Mouse (Mus musculus) embryo, embryonic 10.5 days (tissue): ENCODE measurements around the gene Trim34b.
"Not testable (repeated sequence)": the region's sequence is repeated elsewhere in the genome, so short reads cannot be mapped to it uniquely, and the experiment has no call there.

Experiments
- DNase-seq: peaks from one replicate; pipeline ENCODE4 v3.0.0-alpha.2; 2015; ENCODE audit warnings: low spot score

Gene Trim34b

DNA sequence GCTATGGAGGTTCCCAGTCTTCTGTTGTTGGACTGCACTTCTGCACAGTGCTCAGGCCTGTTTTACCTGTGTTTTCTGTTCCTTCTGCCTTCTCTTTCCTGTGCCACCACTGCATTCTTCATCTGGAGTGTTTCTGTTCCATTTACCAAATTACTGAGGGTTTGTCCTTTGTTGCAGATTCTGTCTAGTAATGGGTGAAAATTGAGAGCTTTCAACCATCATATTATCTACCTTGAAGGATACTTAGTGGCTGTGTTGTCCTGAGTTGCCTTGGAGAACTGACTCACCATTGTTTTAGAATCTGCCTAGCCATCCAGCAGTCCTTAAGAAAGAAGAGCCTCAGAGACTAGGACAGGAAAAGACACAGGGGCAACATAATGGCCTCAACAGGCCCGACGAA is at the start of gene Trim34b:
Gene Trim34b (plus strand): TSS at position 301 of the 400 bp plus-strand sequence.
- not testable (repeated sequence) for DNase-seq

DNA sequence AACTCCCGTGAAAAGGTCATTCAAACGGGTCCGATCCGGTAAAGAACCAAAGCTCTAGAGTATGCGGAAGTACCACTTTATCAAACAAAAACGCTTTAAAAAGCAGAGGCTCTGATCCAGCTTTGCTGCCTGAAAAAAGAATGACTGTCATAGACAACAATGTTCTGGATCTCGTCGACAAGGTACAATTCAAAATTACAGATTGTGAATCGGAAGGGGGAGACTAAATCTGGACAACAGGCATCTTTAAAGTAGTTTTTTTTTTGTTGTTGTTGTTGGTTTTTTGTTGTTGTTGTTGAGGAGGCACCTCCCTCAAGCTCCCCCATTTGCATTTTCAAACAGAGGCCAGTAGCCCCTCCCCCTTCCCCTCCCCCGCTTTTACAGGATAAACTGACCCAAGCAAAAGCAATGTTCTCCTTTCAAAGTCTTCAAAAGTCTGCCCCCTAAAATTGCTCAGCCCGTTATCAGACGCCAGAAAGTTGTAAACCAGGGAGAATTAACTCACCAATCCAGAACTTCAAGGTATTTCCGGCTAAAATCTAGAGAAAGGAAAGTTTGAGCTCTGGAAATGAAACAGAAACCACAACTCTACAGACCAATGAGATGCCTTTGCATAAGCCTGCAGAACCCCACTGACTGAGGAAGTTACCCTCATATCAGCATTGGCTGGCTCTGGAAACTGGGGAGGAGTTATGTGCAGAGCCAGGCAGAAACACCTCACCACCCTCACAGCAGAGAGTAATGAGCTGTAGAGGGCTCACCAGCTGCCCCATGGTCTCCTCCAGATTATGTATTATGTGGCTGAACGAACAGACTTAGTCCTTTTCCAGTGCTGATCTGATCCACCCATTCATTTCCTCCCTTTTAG is 41.5 kb upstream of the Trim34b start, which contains the start of gene Trim5:
Gene Trim5 (minus strand): TSS at position 519 of the 868 bp plus-strand sequence.
- not testable (repeated sequence) for DNase-seq

DNA sequence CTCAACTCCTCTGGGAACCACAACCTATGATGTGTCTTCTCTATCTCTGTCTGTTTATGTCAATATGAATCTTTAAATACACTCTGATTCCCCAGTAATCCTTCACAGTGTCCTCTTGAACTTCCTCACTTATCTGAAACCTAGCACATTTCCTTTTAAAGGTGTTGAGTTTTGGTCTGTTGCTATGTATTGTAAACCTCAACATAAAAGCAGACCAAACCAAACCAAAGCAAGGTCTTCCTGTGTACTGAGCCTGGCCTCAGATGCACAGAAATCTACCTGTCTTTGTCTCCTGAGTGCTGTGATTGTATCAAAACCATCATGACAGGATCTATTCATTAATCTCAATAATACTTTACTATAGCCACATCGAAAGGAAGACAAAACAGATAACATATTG is 38.6 kb upstream of the Trim34b start:
- DNase-seq: no peak

DNA sequence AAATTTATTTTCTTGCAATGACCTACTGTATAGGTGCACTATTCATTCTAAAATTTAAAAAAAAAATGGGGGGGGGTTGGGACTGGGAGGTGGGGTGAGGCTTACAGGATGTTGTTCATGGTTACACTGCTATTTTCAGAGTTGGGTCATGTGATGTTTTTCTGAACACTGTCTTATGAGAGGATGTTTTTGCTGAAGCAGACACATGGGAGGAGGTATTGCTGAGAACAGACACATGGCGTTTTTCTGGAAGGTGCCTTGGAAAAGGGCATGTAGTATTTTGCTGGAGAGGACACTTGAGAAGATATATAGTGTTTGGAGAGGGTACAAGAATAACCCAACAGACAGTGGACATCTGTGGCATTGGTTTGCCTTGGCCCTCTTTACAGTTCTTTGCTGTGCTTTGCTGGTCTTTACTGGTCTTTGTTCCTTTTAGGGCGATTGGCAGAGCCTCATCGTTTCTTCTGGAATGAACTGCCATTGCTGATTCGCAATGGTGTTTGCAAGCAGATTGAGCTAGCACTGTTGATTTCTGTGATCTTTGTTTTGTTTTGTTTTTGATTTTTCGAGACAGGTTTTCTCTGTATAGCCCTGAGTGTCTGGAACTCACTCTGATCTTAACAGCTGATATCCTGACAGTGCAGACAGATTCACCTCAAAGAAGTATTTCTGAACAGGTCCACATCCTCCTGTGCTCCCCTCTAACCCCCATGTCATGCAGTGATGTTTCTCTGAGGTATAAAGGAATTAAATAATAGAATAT is 37.5 kb upstream of the Trim34b start:
- no peak for DNase-seq

DNA sequence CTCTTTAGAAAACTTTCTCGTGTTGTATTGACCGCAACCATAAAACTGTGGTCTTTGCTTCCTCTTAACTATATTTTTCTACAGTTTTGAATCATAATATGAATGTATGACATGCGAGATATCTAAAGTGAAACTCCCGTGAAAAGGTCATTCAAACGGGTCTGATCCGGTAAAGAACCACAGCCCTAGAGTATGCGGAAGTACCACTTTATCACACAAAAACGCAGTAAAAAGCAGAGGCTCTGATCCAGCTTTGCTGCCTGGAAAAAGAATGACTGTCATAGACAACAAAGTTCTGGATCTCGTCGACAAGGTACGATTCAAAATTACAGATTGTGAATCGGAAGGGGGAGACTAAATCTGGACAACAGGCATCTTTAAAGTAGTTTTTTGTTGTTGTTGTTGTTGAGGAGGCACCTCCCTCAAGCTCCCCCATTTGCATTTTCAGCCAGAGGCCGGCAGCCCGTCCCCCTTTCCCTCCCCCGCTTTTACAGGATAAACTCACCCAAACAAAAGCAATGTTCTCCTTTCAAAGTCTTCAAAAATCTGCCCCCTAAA is 14.4 kb upstream of the Trim34b start:
- peak; percentile 22 for DNase-seq

DNA sequence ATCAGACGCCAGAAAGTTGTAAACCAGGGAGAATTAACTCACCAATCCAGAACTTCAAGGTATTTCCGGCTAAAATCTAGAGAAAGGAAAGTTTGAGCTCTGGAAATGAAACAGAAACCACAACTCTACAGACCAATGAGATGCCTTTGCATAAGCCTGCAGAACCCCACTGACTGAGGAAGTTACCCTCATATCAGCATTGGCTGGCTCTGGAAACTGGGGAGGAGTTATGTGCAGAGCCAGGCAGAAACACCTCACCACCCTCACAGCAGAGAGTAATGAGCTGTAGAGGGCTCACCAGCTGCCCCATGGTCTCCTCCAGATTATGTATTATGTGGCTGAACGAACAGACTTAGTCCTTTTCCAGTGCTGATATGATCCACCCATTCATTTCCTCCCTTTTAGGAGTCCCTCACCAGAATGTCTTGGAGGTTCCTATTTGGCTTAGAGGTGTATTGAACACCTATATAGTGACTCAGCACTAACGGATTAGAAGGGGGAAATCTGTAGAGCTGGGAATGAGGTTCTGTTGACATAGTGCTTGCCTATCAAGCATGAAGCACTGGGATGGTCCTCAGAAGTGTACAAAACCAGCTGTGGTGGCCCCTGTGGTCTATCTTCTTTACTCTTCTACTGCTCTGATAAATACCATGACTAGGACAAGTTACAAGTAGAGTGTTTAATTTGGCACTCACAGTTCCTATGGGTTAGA is 13.7 kb upstream of the Trim34b start, which contains the start of gene Trim12a:
Gene Trim12a (minus strand): TSS at position 98 of the 712 bp plus-strand sequence.
- not testable (repeated sequence) for DNase-seq

DNA sequence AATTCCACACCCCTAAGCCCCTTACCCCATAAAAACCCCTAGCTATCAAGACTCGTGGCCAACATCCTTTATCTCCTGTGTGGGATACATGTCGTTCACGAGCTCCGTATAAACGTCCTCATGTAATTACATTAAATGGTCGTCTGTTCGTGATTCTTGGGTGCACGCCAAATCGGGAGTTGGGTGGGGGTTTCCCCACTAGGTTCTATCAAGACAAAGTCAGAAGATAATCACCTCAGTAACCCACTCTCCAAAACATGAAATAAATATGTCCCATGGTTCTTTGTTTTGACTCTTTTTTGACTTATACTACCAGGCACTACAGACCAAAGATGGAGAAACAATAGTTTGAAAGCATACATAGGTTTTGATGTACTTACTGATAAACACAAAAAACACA is 7.2 kb upstream of the Trim34b start:
- DNase-seq: no peak

DNA sequence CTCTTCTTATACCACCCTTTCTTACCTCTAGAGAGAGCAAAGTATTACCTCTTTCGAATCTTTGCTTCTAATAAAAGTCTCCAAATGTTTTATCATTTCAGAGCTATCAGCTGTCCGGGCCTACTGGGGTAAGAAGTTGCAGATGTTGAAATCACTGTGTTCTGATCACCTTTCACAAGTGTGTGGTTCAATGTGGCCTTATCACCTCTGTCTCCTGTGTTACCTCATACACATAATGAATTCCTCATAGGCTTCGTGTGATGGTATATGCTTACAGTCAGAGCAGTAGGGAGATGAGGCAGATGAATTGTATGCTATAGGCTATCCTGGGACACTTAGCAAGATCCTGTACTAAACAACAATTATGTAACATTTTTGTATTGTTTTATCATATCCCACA is 6.3 kb downstream of the Trim34b start:
- DNase-seq: not testable (repeated sequence)

DNA sequence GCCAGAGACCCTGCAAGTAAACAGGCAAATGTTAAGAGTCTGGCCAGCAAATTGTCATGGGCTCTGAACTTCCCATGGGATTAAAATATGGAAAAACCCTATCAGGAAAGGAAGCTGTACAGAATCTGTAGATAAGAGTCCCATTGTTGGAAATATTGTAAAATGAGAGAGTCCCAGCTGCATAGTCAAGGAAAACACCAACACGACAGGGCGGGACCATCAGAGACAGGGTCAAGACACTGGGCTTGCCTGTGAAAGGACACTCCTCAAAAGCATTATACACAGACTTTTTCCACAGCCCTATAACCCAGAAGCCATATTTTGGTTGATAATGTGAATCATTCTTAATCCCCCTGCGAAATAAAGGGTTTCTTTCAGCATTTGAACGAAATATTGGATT is 11.5 kb downstream of the Trim34b start:
- not testable (repeated sequence) for DNase-seq

DNA sequence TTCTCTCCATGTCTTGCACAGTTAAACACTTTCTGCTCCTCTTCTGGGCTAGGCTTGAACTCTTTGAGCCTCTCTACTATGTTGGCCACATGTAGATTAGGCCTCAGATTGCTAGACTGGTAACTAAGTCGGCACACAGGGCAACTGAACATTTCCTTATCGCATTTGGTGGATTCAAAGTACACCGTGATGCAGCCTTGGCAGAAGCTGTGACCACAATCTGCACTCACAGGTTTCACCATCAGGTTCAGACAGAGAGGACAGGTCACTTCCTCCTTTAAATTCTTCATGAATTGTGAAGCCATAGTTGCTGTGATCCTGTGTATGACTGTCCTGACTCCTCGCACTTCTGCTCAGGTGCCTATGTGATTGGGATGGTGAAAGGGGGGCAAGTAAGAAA is 18.8 kb downstream of the Trim34b start:
- not testable (repeated sequence) for DNase-seq

DNA sequence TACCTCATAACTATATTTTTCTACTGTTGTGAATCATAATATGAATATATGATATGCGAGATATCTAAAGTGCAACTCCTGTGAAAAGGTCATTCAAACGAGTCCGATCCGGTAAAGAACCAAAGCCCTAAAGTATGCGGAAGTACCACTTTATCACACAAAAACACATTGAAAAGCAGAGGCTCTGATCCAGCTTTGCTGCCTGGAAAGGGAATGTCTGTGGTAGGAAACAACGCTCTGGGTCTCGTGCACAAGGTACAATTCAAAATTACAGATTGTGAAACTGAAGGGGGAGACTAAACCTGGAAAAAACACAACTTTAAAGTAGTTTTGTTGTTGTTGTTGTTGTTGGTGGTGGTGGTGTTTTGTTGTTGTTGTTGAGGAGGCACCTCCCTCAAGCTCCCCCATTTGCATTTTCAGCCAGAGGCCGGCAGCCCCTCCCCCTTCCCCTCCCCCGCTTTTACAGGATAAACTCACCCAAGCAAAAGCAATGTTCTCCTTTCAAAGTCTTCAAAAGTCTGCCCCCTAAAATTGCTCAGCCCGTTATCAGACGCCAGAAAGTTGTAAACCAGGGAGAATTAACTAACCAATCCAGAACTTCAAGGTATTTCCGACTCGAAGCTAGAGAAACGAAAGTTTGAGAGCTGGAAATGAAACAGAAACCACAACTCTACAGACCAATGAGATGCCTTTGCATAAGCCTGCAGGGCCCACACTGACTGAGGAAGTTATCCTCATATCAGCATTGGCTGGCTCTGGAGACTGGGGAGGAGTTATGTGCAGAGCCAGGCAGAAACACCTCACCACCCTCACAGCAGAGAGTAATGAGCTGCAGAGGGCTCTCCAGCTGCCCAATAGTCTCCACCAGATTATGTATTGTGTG is 23.7 kb downstream of the Trim34b start, which contains the start of gene Trim12c:
Gene Trim12c (minus strand): TSS at position 646 of the 883 bp plus-strand sequence.
- DNase-seq: peak; percentile 80

DNA sequence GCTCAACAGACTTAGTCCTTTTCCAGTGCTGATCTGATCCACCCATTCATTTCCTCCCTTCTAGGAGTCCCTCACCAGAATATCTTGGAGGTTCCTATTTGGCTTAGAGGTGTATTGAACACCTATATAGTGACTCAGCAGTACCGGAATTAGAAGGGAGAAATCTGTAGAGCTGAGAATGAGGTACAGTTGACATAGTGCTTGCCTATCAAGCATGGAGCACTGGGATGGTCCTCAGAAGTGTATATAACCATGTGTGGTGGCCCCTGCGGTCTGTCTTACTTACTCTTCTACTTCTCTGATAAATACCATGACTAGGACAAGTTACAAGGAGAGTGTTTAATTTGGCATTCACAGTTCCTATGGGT is 24.3 kb downstream of the Trim34b start:
- no peak for DNase-seq

DNA sequence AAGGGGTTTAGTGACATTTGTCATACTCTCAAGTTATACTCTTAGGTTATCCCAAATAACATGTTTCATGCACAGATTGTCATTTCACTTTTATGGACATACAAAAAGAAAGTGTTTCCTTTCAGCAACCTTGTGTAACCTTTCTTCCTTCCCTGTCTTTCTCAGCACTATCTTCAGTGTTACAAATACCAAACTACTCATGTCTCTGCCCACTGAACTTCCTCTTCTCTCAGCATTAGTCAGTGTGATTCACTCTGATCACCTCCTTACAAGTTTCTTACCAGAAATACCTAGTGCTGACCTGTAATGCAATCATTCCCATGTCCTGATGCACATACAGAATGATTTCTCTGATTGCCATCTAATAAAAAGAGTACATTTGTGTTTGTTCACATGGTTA is 37.1 kb downstream of the Trim34b start:
- no peak for DNase-seq

DNA sequence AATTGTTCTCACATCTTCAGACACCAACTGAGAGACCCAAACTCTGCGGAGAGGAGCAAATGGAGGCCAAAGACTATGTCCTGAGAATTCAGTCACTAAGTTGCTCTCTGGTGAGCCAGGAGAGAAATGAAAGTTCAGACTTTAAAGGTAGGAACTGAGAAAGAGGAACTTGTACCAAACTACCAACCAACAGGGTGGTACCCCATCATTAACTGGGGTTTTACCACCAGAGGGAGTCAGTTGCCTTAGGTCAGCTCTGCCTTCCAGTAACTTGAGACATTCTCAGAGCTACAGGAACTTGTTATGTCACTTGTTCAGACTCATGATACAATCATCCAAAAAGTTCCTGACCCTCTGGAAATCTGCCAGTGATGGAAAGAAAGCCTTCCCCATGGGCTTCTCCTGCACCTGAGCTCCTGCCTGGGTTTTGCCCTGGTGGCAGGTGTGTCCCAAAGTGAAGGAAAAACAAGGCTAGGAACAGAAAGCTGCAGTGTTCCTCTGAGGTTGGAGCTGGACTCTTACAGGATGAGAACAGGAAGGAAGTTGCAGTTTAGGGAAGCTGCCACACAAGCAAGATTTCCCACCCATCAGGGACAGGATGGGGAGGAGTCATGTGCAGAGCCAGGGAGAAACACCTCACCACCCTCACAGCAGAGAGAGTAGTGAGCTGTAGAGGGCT is 40.6 kb downstream of the Trim34b start, which contains the start of gene Trim30b:
Gene Trim30b (minus strand): TSS at position 149 of the 679 bp plus-strand sequence.
- peak; percentile 4 for DNase-seq
